Mouse (Mus musculus): ENCODE results near the gene Xlr3c.
"Not testable (repeated sequence)": the region's sequence is repeated elsewhere in the genome, so short reads cannot be mapped to it uniquely, and the experiment has no call there.

The Xlr3c gene

GRCm38 (mm10) chrX:73265270-73265669 lies at the start of gene Xlr3c:
Xlr3c (minus strand) TSS chrX:73265390.
- DNase-seq: not testable (repeated sequence)

- peak in 1 of 2 experiments; percentile 12 for DNase-seq
Observed at GRCm38 (mm10) chrX:73312522-73312921, 47.3 kb upstream of the Xlr3c start.

GRCm38 (mm10) chrX:73295745-73296144 lies 30.6 kb upstream of the Xlr3c start:
- not testable (repeated sequence) for DNase-seq

GRCm38 (mm10) chrX:73292876-73293275 lies 27.7 kb upstream of the Xlr3c start, which contains the start of the genes Xlr5a and Xlr5c:
Xlr5a (minus strand) TSS chrX:73292976.
Xlr5c (minus strand) TSS chrX:73292976.
- not testable (repeated sequence) for DNase-seq

GRCm38 (mm10) chrX:73262428-73262827 lies 2.8 kb downstream of the Xlr3c start:
- not testable (repeated sequence) for DNase-seq

- DNase-seq: peak; percentile 6 to 58
Observed at GRCm38 (mm10) chrX:73242821-73243325, 22.3 kb downstream of the Xlr3c start, which contains the start of gene Xlr4c. Xlr4c (minus strand) TSS chrX:73243130.

- no peak for DNase-seq
Observed at GRCm38 (mm10) chrX:73229288-73229687, 35.9 kb downstream of the Xlr3c start.

GRCm38 (mm10) chrX:73228606-73229214 lies 36.5 kb downstream of the Xlr3c start:
- peak; percentile 67 to 75 for DNase-seq

GRCm38 (mm10) chrX:73227914-73228605 lies 37.1 kb downstream of the Xlr3c start, which contains the start of gene F8a:
F8a (plus strand) TSS chrX:73228291.
- DNase-seq: peak; percentile 77 to 81

GRCm38 (mm10) chrX:73225365-73225764 lies 39.8 kb downstream of the Xlr3c start:
- DNase-seq: no peak

- DNase-seq: peak; percentile 29 to 40
Observed at GRCm38 (mm10) chrX:73213819-73214564, 51.2 kb downstream of the Xlr3c start, which contains the start of gene Xlr4b. Xlr4b (plus strand) TSS chrX:73214333.

All from thymus, postnatal 36 days (tissue).